Mouse (Mus musculus) cerebellum, adult 2 months (tissue): ENCODE data around the gene Kctd20. TPM values are rescaled to one million over a fixed set of nuclear protein-coding genes. Genes with fewer than 3 reads are reported as not detected.
A peak's percentile ranks its signal among the peaks of the same experiment; 100 is the strongest.

Experiments
- DNase-seq, 2 experiments: peaks; one replicate each; pipeline ENCODE4 v3.0.0; 2021
- H3K27ac ChIP-seq: fragments of 200-500 bp; 2 replicates; pipeline ENCODE4 v1.5.1; 2012; ENCODE audit warnings: low read length, control low read depth, inconsistent platforms; ENCODE audit not compliant: insufficient read depth
- H3K27me3 ChIP-seq: fragments of 200-500 bp; 2 replicates; pipeline ENCODE4 v1.6.1; 2012; ENCODE audit warnings: inconsistent platforms, mild to moderate bottlenecking, low read length, moderate library complexity; ENCODE audit not compliant: control insufficient read depth, insufficient read depth
- H3K4me1 ChIP-seq: fragments of 200-500 bp; 2 replicates; pipeline ENCODE4 v1.6.1; 2011; ENCODE audit warnings: low read length; ENCODE audit not compliant: control insufficient read depth, insufficient read depth
- H3K4me3 ChIP-seq: fragments of 200-500 bp; replicated peaks from 2 replicates; pipeline ENCODE3; 2011; ENCODE audit warnings: mild to moderate bottlenecking, low read depth, low read length, control low read depth; ENCODE audit not compliant: insufficient read depth
- CTCF ChIP-seq: fragments of 200-500 bp; IDR thresholded peaks from 2 replicates; pipeline ENCODE4 v1.5.1; 2011; ENCODE audit warnings: low read depth, mild to moderate bottlenecking, control low read depth, low read length, moderate library complexity, borderline replicate concordance; ENCODE audit not compliant: insufficient read depth
- POLR2A ChIP-seq: fragments of 200-500 bp; IDR thresholded peaks from 2 replicates; pipeline ENCODE4 v1.6.1; 2011; ENCODE audit warnings: low read length, control low read depth, borderline replicate concordance; ENCODE audit not compliant: insufficient read depth
- WGBS: fragments of 180-500 bp; shearing (Covaris S2); methylation state at CpG from one replicate; pipeline ENCODE4 v1.1.7; 2018; 5-methylcytosine and 5-hydroxymethylcytosine counted together
- polyA plus RNA-seq: library from polyadenylated mRNA; depleted of rRNA; stranded (reverse); fragments of >200 nt; gene quantifications from 2 replicates; pipeline ENCODE4 v1.2.3, GENCODE M21; 2012; rRNA removed

The Kctd20 gene
- polyA plus RNA-seq, 1 experiment, result 45.8 TPM

GRCm38 (mm10) chr17:29018292-29018984, 66.7 kb downstream of the Kctd20 start:
- no peak for DNase-seq
- 60% methylated on average over 11 of the region's 11 CpGs for WGBS
- TF ChIP-seq POLR2A (no peak), CTCF (peak; percentile 28; the same call in 1 of the 2 replicates)

More at GRCm38 (mm10) chr17:29018292-29018984, 66.7 kb downstream of the Kctd20 start:
- no peaks in the 10 kb centered on the region for H3K4me1 ChIP-seq
- no peak overlapping the region for H3K27ac ChIP-seq
- no peaks in the 10 kb centered on the region for H3K27me3 ChIP-seq
- no peak overlapping the region for H3K4me3 ChIP-seq

Other genes starting within 250 kb of the Kctd20 start
- 1.0 and 2.0 TPM in 2 replicates for gene AC170998.1, start 225.9 kb upstream of the Kctd20 start, polyA plus RNA-seq
- gene Mapk13, start 182.7 kb upstream of the Kctd20 start, polyA plus RNA-seq, result 5.6 TPM in 2 replicates
- 28.1 and 32.3 TPM in 2 replicates for gene Brpf3, start 150.9 kb upstream of the Kctd20 start, polyA plus RNA-seq
- gene Pnpla1, start 93.5 kb upstream of the Kctd20 start, polyA plus RNA-seq, result 0.03 and 0.05 TPM in 2 replicates
- 0.36 and 0.74 TPM in 2 replicates for gene 4930539E08Rik, start 36.6 kb upstream of the Kctd20 start, polyA plus RNA-seq
- not detected in 2 replicates for gene Pxt1, start 8.1 kb upstream of the Kctd20 start, polyA plus RNA-seq
- 82.8 and 86.7 TPM in 2 replicates for gene Stk38, start 56.0 kb downstream of the Kctd20 start, polyA plus RNA-seq
- 129 and 136 TPM in 2 replicates for gene Srsf3, start 80.7 kb downstream of the Kctd20 start, polyA plus RNA-seq
- 12.6 and 19.4 TPM in 2 replicates for gene Cdkn1a, start 139.0 kb downstream of the Kctd20 start, polyA plus RNA-seq
- gene Rab44, start 162.2 kb downstream of the Kctd20 start, polyA plus RNA-seq, result 0.32 and 0.47 TPM in 2 replicates